Mouse (Mus musculus) bone marrow macrophage, adult 2 months (primary cell): ENCODE measurements around the gene Efs.

Source experiments
- CTCF ChIP-seq: IDR thresholded peaks from 2 replicates; pipeline ENCODE4 v1.5.1; 2012; ENCODE audit warnings: low read depth, mild to moderate bottlenecking, low read length, moderate library complexity
- POLR2A ChIP-seq: IDR thresholded peaks from 2 replicates; pipeline ENCODE4 v1.6.1; 2012; ENCODE audit warnings: mild to moderate bottlenecking, low read depth, low read length, borderline replicate concordance

DNA sequence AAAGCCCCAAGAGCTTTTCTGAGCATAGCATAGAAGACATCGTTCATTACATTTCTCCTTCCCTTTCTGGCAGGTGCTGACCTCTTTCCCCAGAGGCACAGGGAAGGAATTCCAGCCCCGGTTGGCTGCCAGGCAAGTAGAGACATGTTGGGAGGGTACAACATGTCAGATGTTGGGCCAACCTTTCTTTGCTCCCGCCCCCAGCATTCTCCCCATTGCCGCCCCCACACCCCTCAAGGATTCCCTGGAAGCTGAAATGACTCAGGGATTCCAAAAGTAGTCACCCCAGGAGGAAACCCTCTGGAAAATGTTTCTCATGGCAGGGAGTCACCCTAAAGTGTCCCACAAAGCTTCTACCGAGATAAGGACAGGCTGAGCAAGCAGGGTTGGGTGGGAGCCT, 3.9 kb upstream of the Efs start:
- no peak for TF ChIP-seq CTCF
- TF ChIP-seq POLR2A: no peak
